Mouse (Mus musculus): ENCODE measurements at regions not wholly inside any gene's neighbourhood (a gene's known extent, or its start where the extent isn't known, plus 50 kb on each side); places are given as distances from the start of the nearest gene placed in this dataset.

GRCm38 (mm10) chr2:114898812-114899211 lies 244.0 kb upstream of the Dph6 start:
- Histone ChIP-seq H3K9me3 (ENCODE audit: low read length) (no peaks in the 10 kb centered on the region), H3K4me3 (replicated peaks; ENCODE audit: low read length) (no peak overlapping the region), H3K4me1 (replicated peaks; ENCODE audit: low read depth, low read length) (no peaks in the 10 kb centered on the region), H3K36me3 (ENCODE audit: insufficient read depth, low read length) (no peaks in the 10 kb centered on the region), H3K27me3 (ENCODE audit: insufficient read depth, low read length) (no peaks in the 10 kb centered on the region)
- TF ChIP-seq NANOG (IDR thresholded peaks at IDR 0.05; ENCODE audit: borderline replicate concordance, low read length) (no peak), POU5F1 (IDR thresholded peaks at IDR 0.05; ENCODE audit: borderline replicate concordance, low read length) (no peak), CTCF (conservative IDR thresholded peaks at IDR 0.05; ENCODE audit: low read length) (no peak)

DNA sequence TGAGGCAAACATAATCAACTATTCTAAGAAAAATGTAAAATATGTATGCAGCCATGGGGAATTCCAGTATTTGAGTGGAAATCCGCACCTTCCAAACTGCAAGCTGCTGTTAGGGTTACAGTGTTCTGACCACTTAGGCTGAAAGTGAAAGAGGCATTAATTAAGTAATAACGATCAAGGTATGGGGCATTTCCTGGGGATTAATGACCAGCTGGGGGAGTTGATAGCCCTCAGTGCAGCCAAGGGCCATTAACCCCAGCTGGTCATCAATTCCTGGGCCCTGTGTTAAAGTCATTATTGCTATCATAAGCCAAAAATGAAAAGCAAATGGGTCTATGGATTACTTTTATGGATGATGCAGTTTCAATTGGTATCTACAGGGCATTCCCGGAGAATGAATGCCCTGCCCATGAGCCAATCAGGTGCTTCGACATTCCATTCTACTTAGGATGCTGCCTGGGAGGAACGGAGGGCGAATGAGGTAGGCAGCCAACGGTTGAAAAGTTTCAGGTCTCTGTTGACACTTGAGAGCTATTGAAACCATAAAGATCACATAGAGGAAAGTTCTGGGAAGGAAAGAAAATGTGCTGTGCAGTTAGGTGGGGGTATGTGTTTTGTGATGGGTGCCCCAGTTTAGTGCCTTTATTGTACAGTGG lies 257.2 kb upstream of the Dph6 start:
- no peaks in the 10 kb centered on the region for H3K9me3 ChIP-seq (ENCODE audit: low read length)
- H3K27me3 ChIP-seq (ENCODE audit: insufficient read depth, low read length), result no peaks in the 10 kb centered on the region
- no peaks in the 10 kb centered on the region for H3K4me1 ChIP-seq (replicated peaks; ENCODE audit: low read depth, low read length)
- no peaks in the 10 kb centered on the region for H3K36me3 ChIP-seq (ENCODE audit: insufficient read depth, low read length)
- no peak overlapping the region for H3K4me3 ChIP-seq (replicated peaks; ENCODE audit: low read length)
- TF ChIP-seq CTCF (conservative IDR thresholded peaks at IDR 0.05; ENCODE audit: low read length) (no peak), NANOG (IDR thresholded peaks at IDR 0.05; ENCODE audit: borderline replicate concordance, low read length) (no peak), POU5F1 (IDR thresholded peaks at IDR 0.05; ENCODE audit: borderline replicate concordance, low read length) (no peak)

GRCm38 (mm10) chr2:114915025-114915690 lies 260.4 kb upstream of the Dph6 start:
- Histone ChIP-seq H3K4me1 (replicated peaks; ENCODE audit: low read depth, low read length) (no peaks in the 10 kb centered on the region), H3K9me3 (ENCODE audit: low read length) (no peaks in the 10 kb centered on the region), H3K36me3 (ENCODE audit: insufficient read depth, low read length) (no peaks in the 10 kb centered on the region), H3K27me3 (ENCODE audit: insufficient read depth, low read length) (peaks cover 14% of the 10 kb centered on the region), H3K4me3 (replicated peaks; ENCODE audit: low read length) (no peak overlapping the region)
- TF ChIP-seq NANOG (IDR thresholded peaks at IDR 0.05; ENCODE audit: borderline replicate concordance, low read length) (no peak), POU5F1 (IDR thresholded peaks at IDR 0.05; ENCODE audit: borderline replicate concordance, low read length) (no peak), CTCF (conservative IDR thresholded peaks at IDR 0.05; ENCODE audit: low read length) (no peak)

- H3K27me3 ChIP-seq (ENCODE audit: insufficient read depth, low read length), result peaks cover 14% of the 10 kb centered on the region
- TF ChIP-seq POU5F1 (IDR thresholded peaks at IDR 0.05; ENCODE audit: borderline replicate concordance, low read length) (no peak), CTCF (conservative IDR thresholded peaks at IDR 0.05; ENCODE audit: low read length) (no peak), NANOG (IDR thresholded peaks at IDR 0.05; ENCODE audit: borderline replicate concordance, low read length) (no peak)
- H3K9me3 ChIP-seq (ENCODE audit: low read length), result no peaks in the 10 kb centered on the region
- H3K4me3 ChIP-seq (replicated peaks; ENCODE audit: low read length), result no peak overlapping the region
- no peaks in the 10 kb centered on the region for H3K4me1 ChIP-seq (replicated peaks; ENCODE audit: low read depth, low read length)
- H3K36me3 ChIP-seq (ENCODE audit: insufficient read depth, low read length), result no peaks in the 10 kb centered on the region
These were observed 263.9 kb upstream of the Dph6 start for GRCm38 (mm10) chr2:114918420-114919332.

DNA sequence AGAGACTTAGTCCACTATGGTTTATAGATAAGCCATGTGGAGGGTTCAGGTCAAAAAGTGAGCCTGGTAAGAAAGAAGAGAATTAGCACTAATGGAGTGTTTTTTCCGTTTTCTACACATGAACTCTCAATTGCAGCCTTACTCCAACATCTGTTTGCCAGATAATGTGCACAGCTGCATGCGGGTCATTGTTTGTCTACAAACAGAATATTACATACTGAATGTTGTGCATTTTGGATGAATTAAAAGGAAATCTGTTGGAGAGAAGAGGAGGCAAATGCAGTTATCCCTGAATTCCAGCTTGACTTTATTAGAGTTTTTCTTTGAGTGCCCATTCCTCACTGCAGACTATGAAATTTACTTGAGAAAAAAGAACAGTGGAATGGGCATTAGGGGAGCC lies 269.1 kb upstream of the Dph6 start:
- Histone ChIP-seq H3K4me1 (replicated peaks; ENCODE audit: low read depth, low read length) (no peaks in the 10 kb centered on the region), H3K36me3 (ENCODE audit: insufficient read depth, low read length) (no peaks in the 10 kb centered on the region), H3K27me3 (ENCODE audit: insufficient read depth, low read length) (peaks cover 6% of the 10 kb centered on the region; the same call in 1 of the 2 replicates), H3K9me3 (ENCODE audit: low read length) (no peaks in the 10 kb centered on the region), H3K4me3 (replicated peaks; ENCODE audit: low read length) (no peak overlapping the region)
- no peak for TF ChIP-seq NANOG (IDR thresholded peaks at IDR 0.05; ENCODE audit: borderline replicate concordance, low read length)
- no peak for TF ChIP-seq POU5F1 (IDR thresholded peaks at IDR 0.05; ENCODE audit: borderline replicate concordance, low read length)
- no peak for TF ChIP-seq CTCF (conservative IDR thresholded peaks at IDR 0.05; ENCODE audit: low read length)

DNA sequence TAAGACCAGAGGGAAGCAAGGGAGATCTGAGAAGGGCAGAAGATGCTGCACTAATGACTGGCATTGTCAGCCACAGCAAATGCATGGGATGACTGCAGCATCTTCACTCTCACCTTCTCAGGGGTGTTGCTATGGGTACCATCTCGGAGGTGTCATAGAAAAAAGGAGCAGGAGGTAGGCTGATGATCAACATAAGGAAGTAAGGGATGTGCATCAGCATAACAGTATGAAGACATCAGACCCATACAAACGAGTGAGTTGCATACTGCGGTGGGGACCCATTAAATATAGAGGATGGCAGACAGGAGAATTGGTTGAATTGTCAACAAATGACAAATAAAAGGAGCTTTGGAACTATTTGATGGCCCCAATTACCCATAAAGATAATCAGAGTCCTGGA lies 280.7 kb upstream of the Dph6 start:
- Histone ChIP-seq H3K9me3 (ENCODE audit: low read length) (no peaks in the 10 kb centered on the region), H3K4me1 (replicated peaks; ENCODE audit: low read depth, low read length) (no peaks in the 10 kb centered on the region), H3K36me3 (ENCODE audit: insufficient read depth, low read length) (no peaks in the 10 kb centered on the region)

GRCm38 (mm10) chr2:114938416-114939147 lies 283.8 kb upstream of the Dph6 start:
- no peaks in the 10 kb centered on the region for H3K4me1 ChIP-seq (replicated peaks; ENCODE audit: low read depth, low read length)
- no peaks in the 10 kb centered on the region for H3K36me3 ChIP-seq (ENCODE audit: insufficient read depth, low read length)
- TF ChIP-seq POU5F1 (IDR thresholded peaks at IDR 0.05; ENCODE audit: borderline replicate concordance, low read length), result no peak
- TF ChIP-seq NANOG (IDR thresholded peaks at IDR 0.05; ENCODE audit: borderline replicate concordance, low read length), result no peak
- TF ChIP-seq CTCF (conservative IDR thresholded peaks at IDR 0.05; ENCODE audit: low read length), result no peak
- no peak overlapping the region for H3K4me3 ChIP-seq (replicated peaks; ENCODE audit: low read length)
- no peaks in the 10 kb centered on the region for H3K27me3 ChIP-seq (ENCODE audit: insufficient read depth, low read length)
- H3K9me3 ChIP-seq (ENCODE audit: low read length), result no peaks in the 10 kb centered on the region

More for the DNA sequence above, 280.7 kb upstream of the Dph6 start:
- no peak for TF ChIP-seq NANOG (IDR thresholded peaks at IDR 0.05; ENCODE audit: borderline replicate concordance, low read length)
- TF ChIP-seq CTCF (conservative IDR thresholded peaks at IDR 0.05; ENCODE audit: low read length), result no peak
- TF ChIP-seq POU5F1 (IDR thresholded peaks at IDR 0.05; ENCODE audit: borderline replicate concordance, low read length), result no peak
- Histone ChIP-seq H3K4me3 (replicated peaks; ENCODE audit: low read length) (no peak overlapping the region), H3K27me3 (ENCODE audit: insufficient read depth, low read length) (no peaks in the 10 kb centered on the region)
